Mouse (Mus musculus) heart, postnatal 0 days (tissue): ENCODE data around the gene Gm28043. TPM values are rescaled to one million over a fixed set of nuclear protein-coding genes. Genes with fewer than 3 reads are reported as not detected.

Experiments used
- ATAC-seq: fragments of 200-750 bp; cut with Nextera tagmentation; 2 replicates; pipeline ENCODE4 v1.8.0; 2017; ENCODE audit warnings: low read depth, moderate number of reproducible peaks, moderate library complexity; ENCODE audit not compliant: insufficient read depth
- DNase-seq: peaks from one replicate; pipeline ENCODE4 v3.0.0-alpha.2; 2016; ENCODE audit warnings: low spot score
- H3K27ac ChIP-seq: fragments of 300-500 bp; sonication (generic); 2 replicates; pipeline ENCODE4 v1.5.1; 2014; ENCODE audit warnings: low read depth, mild to moderate bottlenecking
- H3K27me3 ChIP-seq: fragments of 300-500 bp; sonication (generic); 2 replicates; pipeline ENCODE4 v1.6.1; 2014; ENCODE audit warnings: low read length, mixed read lengths; ENCODE audit not compliant: control insufficient read depth, insufficient read depth
- H3K36me3 ChIP-seq: fragments of 300-500 bp; sonication (generic); replicated peaks from 2 replicates; pipeline ENCODE4 v1.6.1; 2014; ENCODE audit warnings: low read length, mixed read lengths; ENCODE audit not compliant: control insufficient read depth, insufficient read depth
- H3K4me1 ChIP-seq: fragments of 300-500 bp; sonication (generic); 2 replicates; pipeline ENCODE4 v1.6.1; 2014; ENCODE audit warnings: antibody characterized with exemption; ENCODE audit not compliant: control insufficient read depth, insufficient read depth
- H3K4me2 ChIP-seq: fragments of 300-500 bp; sonication (generic); 2 replicates; pipeline ENCODE4 v1.6.1; 2014; ENCODE audit warnings: low read depth, mild to moderate bottlenecking, low read length, moderate library complexity
- H3K4me3 ChIP-seq: fragments of 300-500 bp; sonication (generic); 2 replicates; pipeline ENCODE4 v1.5.1; 2014; ENCODE audit warnings: low read depth, low read length
- H3K9ac ChIP-seq: fragments of 300-500 bp; sonication (generic); replicated peaks from 2 replicates; pipeline ENCODE4 v1.6.1; 2014; ENCODE audit warnings: low read depth, low read length, mixed read lengths
- H3K9me3 ChIP-seq: fragments of 300-500 bp; sonication (generic); replicated peaks from 2 replicates; pipeline ENCODE4 v1.6.1; 2016; ENCODE audit warnings: low read length; ENCODE audit not compliant: control insufficient read depth
- CTCF ChIP-seq: IDR thresholded peaks from 2 replicates; pipeline ENCODE4 v1.5.1; 2016; ENCODE audit warnings: antibody characterized with exemption, control low read depth, low read depth
- EP300 ChIP-seq: IDR thresholded peaks from 2 replicates; pipeline ENCODE4 v1.6.1; 2016; ENCODE audit warnings: antibody characterized with exemption, low read depth
- WGBS: fragments of 180-500 bp; shearing (Covaris S2); extraction: QIAGEN DNeasy Blood & Tissue Kit; methylation state at CpG from one replicate; pipeline ENCODE4 v1.1.7; 2014; 5-methylcytosine and 5-hydroxymethylcytosine counted together
- polyA plus RNA-seq: library from polyadenylated mRNA; unstranded; fragments of >200 nt; fragmentation: Nextera tagmentation; extraction: Ambion mirVana; gene quantifications from 2 replicates; pipeline ENCODE4 v1.2.1, GENCODE M21; 2015
- total RNA-seq: library from RNA; depleted of rRNA; stranded (reverse); fragments of >200 nt; gene quantifications from 2 replicates; pipeline ENCODE4 v1.2.3, GENCODE M21; 2014; ENCODE audit warnings: low replicate concordance

The Gm28043 gene
- total and polyA plus RNA-seq, 2 experiments from 2014 or later = 0.76 to 1.1 TPM

DNA sequence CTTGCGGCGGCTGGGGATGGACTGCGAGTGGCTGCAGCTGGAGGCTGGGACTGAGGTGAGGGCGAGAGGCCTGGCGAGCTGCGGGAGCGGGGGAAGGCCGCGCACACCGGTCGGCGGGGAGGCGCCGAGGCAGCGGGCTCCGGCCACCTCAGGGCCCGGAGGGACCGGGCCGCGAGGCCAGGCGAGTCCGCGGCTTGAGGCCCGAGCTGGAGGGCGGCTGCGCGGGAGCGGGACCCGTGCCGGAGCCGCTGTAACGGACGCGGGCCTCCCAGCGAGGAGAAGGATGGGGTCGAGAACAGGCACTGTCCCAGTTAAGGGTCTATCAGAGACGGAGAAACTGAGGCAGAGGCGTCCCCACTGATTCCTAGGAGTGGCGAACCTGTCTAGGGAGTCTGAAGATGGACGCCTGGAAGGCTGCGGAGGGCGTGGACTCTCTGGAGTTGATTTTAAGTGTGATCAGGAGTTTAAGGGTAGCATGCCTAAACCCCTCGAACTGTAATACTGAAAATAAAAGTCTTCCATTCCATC lies 412 bp downstream of the Gm28043 start:
- Histone ChIP-seq H3K36me3 (peaks cover 9% of the 10 kb centered on the region; the same call in 1 of the 2 replicates), H3K27ac (peak overlapping the region; percentile 94), H3K4me3 (peak overlapping the region; percentile 91), H3K27me3 (no peaks in the 10 kb centered on the region), H3K9ac (peak overlapping the region; percentile 98), H3K9me3 (no peaks in the 10 kb centered on the region), H3K4me2 (peak overlapping the region; percentile 78), H3K4me1 (peaks cover 17% of the 10 kb centered on the region)
- under 1% methylated on average over 42 of the region's 43 CpGs for WGBS
- DNase-seq (no peak), ATAC-seq (peak; percentile 60)
- TF ChIP-seq CTCF (no peak), EP300 (no peak)

DNA sequence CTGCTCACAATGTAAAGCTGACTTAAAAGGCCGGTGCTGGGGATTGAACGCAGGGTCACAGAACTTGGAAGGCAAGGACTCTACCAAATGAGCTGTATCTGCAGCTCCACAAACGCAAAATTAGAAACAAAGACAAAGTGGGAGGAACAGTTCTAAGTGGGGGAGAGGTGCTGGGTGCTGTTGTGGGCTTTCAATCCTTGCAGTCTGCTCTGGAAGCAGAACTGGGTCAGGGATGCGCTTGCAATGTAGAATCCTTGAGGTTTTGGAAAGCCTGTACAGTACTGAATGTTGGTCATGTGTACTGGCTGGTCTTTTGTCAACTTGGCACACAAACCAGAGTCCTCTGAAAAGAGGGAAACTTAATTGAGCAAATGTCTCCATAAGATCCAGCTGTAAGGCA lies 940 bp downstream of the Gm28043 start:
- no peak for DNase-seq
- no peaks in the 10 kb centered on the region for H3K9me3 ChIP-seq
- ATAC-seq = no peak
- no peaks in the 10 kb centered on the region for H3K27me3 ChIP-seq
- H3K4me1 ChIP-seq = peaks cover 17% of the 10 kb centered on the region
- H3K36me3 ChIP-seq = peaks cover 9% of the 10 kb centered on the region; the same call in 1 of the 2 replicates
- 8% methylated on average over 4 of the region's 4 CpGs for WGBS
- TF ChIP-seq CTCF (no peak), EP300 (no peak)
- H3K4me2 ChIP-seq = peak overlapping the region; percentile 78
- H3K9ac ChIP-seq = peak overlapping the region; percentile 98
- peak overlapping the region; percentile 94; the same call in 1 of the 2 replicates for H3K27ac ChIP-seq
- peak overlapping the region; percentile 91 for H3K4me3 ChIP-seq

DNA sequence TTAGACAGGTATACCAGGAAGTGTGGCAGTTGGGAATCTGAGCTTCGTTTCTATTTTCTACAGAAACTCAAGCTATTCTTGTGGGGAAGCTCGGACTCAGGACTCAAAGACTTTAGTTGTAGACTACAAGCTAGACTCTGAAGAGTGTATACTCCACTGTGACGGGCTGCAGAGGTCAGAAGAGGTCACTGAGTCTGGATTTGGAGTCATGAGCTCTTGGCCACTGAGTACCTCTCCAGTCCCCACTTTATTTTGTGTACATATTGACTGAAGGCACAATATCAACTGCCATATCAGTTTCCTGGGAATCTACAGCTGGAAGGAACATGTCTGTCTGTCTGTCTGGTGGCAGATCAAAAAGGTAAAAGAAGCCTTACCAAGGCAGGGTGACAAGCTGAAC lies 4.6 kb downstream of the Gm28043 start:
- H3K9me3 ChIP-seq = no peaks in the 10 kb centered on the region
- H3K27me3 ChIP-seq = no peaks in the 10 kb centered on the region
- H3K9ac ChIP-seq = no peak overlapping the region
- H3K36me3 ChIP-seq = peaks cover 38% of the 10 kb centered on the region
- DNase-seq (no peak), ATAC-seq (no peak)
- no peak overlapping the region for H3K4me2 ChIP-seq
- no peak overlapping the region for H3K4me3 ChIP-seq
- WGBS = 75% methylated on average over 3 of the region's 3 CpGs
- no peak overlapping the region for H3K27ac ChIP-seq
- peaks cover 14% of the 10 kb centered on the region for H3K4me1 ChIP-seq
- TF ChIP-seq CTCF (no peak), EP300 (no peak)

DNA sequence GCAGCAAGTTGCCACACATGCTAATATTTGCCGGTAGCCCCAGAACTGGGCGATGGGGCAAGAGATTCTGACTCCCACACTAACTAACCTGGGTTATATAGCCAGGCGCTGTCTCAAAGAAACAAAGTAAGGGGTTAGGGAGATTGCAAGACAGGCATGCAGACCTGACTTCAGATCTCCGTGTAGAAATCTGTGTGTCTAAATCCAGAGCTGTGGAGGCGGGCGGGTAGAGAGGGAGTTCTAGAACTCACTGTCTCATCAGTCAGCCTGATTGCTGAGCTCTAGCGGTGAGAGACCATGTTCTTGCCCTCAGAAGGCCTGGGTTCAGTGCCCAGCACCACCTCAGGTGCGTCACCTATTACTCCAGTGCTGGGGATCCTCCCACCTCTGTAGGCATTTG lies 8.8 kb downstream of the Gm28043 start:
- Histone ChIP-seq H3K4me1 (no peaks in the 10 kb centered on the region), H3K27ac (no peak overlapping the region), H3K9me3 (no peaks in the 10 kb centered on the region), H3K4me2 (no peak overlapping the region), H3K9ac (no peak overlapping the region), H3K4me3 (no peak overlapping the region), H3K36me3 (peaks cover 71% of the 10 kb centered on the region), H3K27me3 (no peaks in the 10 kb centered on the region)
- ATAC-seq (no peak), DNase-seq (no peak)
- 93% methylated on average over 8 of the region's 8 CpGs for WGBS
- TF ChIP-seq CTCF (no peak), EP300 (no peak)

DNA sequence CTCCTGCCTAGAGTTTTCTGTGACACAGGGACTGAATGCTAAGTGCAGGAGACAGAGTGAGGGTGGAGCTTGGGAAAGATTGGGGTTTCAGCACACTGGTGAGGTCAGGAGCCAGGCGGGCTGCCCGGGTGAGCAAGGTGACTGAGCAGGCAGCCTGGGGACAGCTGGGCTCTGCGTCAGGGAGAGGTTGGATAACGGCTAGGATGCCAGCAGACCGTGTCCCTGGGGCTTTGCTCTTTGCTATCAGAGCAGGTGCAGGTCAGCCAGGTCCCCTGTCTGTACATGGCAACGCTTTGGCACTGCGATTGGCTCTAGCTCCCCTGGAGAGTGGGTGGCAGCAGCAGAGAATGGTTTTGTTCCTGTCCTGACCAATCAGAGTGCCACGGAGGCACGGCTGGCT lies 12.6 kb downstream of the Gm28043 start:
- DNase-seq (no peak), ATAC-seq (no peak)
- peaks cover 86% of the 10 kb centered on the region for H3K36me3 ChIP-seq
- no peak overlapping the region for H3K27ac ChIP-seq
- WGBS = 84% methylated on average over 9 of the region's 9 CpGs
- no peak overlapping the region for H3K4me2 ChIP-seq
- no peaks in the 10 kb centered on the region for H3K4me1 ChIP-seq
- no peaks in the 10 kb centered on the region for H3K9me3 ChIP-seq
- TF ChIP-seq EP300 (no peak), CTCF (no peak)
- no peak overlapping the region for H3K9ac ChIP-seq
- no peaks in the 10 kb centered on the region for H3K27me3 ChIP-seq
- no peak overlapping the region for H3K4me3 ChIP-seq

DNA sequence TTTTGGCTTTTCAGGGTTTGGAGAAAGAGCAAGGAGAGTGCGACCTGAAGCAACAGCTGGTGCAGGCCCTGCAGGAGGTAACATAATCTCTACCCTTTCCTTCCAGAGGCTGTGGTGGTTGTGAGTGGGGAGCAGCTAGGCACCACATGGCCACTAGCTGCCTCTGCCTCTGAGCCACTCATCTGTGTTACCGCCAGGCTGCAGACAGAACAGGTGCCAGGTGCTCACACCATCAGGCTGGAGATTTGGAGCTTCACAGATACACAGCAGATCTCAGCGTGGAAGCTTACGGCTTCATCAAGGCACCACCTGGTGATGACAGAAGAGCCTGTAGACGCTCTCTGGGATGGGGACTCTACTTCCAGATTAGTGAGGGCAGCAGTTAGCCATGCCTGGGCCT lies 14.3 kb downstream of the Gm28043 start:
- DNase-seq = no peak
- H3K36me3 ChIP-seq = peaks cover 83% of the 10 kb centered on the region
- no peak for ATAC-seq
- H3K27me3 ChIP-seq = no peaks in the 10 kb centered on the region
- TF ChIP-seq CTCF = no peak
- no peak for TF ChIP-seq EP300
- H3K27ac ChIP-seq = no peak overlapping the region
- H3K4me2 ChIP-seq = no peak overlapping the region
- no peaks in the 10 kb centered on the region for H3K9me3 ChIP-seq
- no peak overlapping the region for H3K4me3 ChIP-seq
- no peaks in the 10 kb centered on the region for H3K4me1 ChIP-seq
- 71% methylated on average over 5 of the region's 5 CpGs for WGBS
- no peak overlapping the region for H3K9ac ChIP-seq
